Mouse (Mus musculus) stomach, embryonic 14.5 days (tissue): ENCODE results near the gene Asic4. TPM values are rescaled to one million over a fixed set of nuclear protein-coding genes. Genes with fewer than 3 reads are reported as not detected.

ENCODE experiments used
- ATAC-seq: fragments of 200-750 bp; cut with Nextera tagmentation; 2 replicates; pipeline ENCODE4 v1.8.0; 2017; ENCODE audit warnings: low read depth, moderate TSS enrichment; ENCODE audit not compliant: insufficient number of reproducible peaks, insufficient read depth, low FRiP score
- H3K27ac ChIP-seq: fragments of 300-500 bp; sonication (generic); 2 replicates; pipeline ENCODE4 v1.5.1; 2014; ENCODE audit warnings: mild to moderate bottlenecking, low read length, moderate library complexity, mixed read lengths
- H3K27me3 ChIP-seq: fragments of 300-500 bp; sonication (generic); 2 replicates; pipeline ENCODE4 v1.6.1; 2014; ENCODE audit warnings: low read length, control low read depth, mixed read lengths; ENCODE audit not compliant: control insufficient read depth, insufficient read depth
- H3K36me3 ChIP-seq: fragments of 300-500 bp; sonication (generic); 2 replicates; pipeline ENCODE4 v1.6.1; 2014; ENCODE audit warnings: mild to moderate bottlenecking, control low read depth, low read length, moderate library complexity, mixed read lengths; ENCODE audit not compliant: control insufficient read depth, insufficient read depth
- H3K4me1 ChIP-seq: fragments of 300-500 bp; sonication (generic); 2 replicates; pipeline ENCODE4 v1.6.1; 2014; ENCODE audit warnings: low read length, control low read depth, mixed read lengths; ENCODE audit not compliant: control insufficient read depth, insufficient read depth
- H3K4me2 ChIP-seq: fragments of 300-500 bp; sonication (generic); replicated peaks from 2 replicates; pipeline ENCODE4 v1.6.1; 2014; ENCODE audit warnings: low read depth, low read length, control low read depth
- H3K4me3 ChIP-seq: fragments of 300-500 bp; sonication (generic); 2 replicates; pipeline ENCODE4 v1.5.1; 2014; ENCODE audit warnings: low read depth, low read length, control low read depth
- H3K9ac ChIP-seq: fragments of 300-500 bp; sonication (generic); replicated peaks from 2 replicates; pipeline ENCODE4 v1.6.1; 2014; ENCODE audit warnings: low read depth, mild to moderate bottlenecking, control low read depth, low read length, moderate library complexity, mixed read lengths
- H3K9me3 ChIP-seq: fragments of 300-500 bp; sonication (generic); 2 replicates; pipeline ENCODE4 v1.6.1; 2016; ENCODE audit warnings: low read depth, low read length, control low read depth; ENCODE audit not compliant: control insufficient read depth
- WGBS: fragments of 180-500 bp; shearing (Covaris S2); extraction: QIAGEN DNeasy Blood & Tissue Kit; methylation state at CpG from one replicate; pipeline ENCODE4 v1.1.7; 2014; 5-methylcytosine and 5-hydroxymethylcytosine counted together
- polyA plus RNA-seq: library from polyadenylated mRNA; unstranded; fragments of >200 nt; fragmentation: Nextera tagmentation; extraction: Ambion mirVana; gene quantifications from 2 replicates; pipeline ENCODE4 v1.2.1, GENCODE M21; 2014

Gene Asic4
- polyA plus RNA-seq, 1 experiment from 2014 or later = 0.16 TPM

GRCm38 (mm10) chr1:75505956-75506831 lies 56.0 kb downstream of the Asic4 start, which contains the start of gene Obsl1:
Obsl1 (minus strand) TSS chr1:75506452.
- Histone ChIP-seq H3K4me3 (peak within 1 kb of the TSS; percentile 96), H3K27me3 (no peaks in the 10 kb centered on the region), H3K4me2 (peak within 1 kb of the TSS; percentile 97), H3K9me3 (no peaks in the 10 kb centered on the region), H3K4me1 (peaks cover 27% of the 10 kb centered on the region), H3K27ac (peak within 1 kb of the TSS; percentile 99), H3K36me3 (peaks cover 20% of the 10 kb centered on the region), H3K9ac (peak within 1 kb of the TSS; percentile 99)
- ATAC-seq = peak; percentile 93
- WGBS = under 1% methylated on average over 65 of the region's 65 CpGs

DNA sequence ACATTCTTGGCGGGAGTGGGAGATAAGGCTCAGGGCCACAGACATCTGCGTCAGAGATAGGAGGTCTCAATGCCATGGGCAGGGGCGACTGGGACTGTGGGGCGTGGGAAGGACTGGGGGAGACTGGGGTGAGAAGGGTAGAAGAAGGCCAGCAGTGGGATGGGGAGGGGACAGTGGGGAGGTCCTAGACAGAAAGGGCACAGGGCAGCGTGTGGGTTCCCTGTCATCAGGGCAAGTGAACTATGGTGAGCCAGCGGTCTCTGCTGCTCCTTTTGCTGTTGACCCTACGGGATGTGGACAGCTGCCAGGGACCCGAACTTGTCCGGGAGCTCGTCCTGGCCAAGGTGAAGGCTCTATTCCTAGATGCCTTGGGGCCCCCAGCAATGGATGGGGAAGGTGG lies 56.8 kb downstream of the Asic4 start, which contains the start of gene Inha:
Gene Inha, plus strand, starts transcription at position 72 of the 400 bp plus-strand sequence.
- peaks cover 13% of the 10 kb centered on the region for H3K36me3 ChIP-seq
- peaks cover 32% of the 10 kb centered on the region for H3K4me1 ChIP-seq
- H3K4me2 ChIP-seq = peak within 1 kb of the TSS; percentile 97
- no peaks in the 10 kb centered on the region for H3K9me3 ChIP-seq
- no peak for ATAC-seq
- peak within 1 kb of the TSS; percentile 99 for H3K27ac ChIP-seq
- no peaks in the 10 kb centered on the region for H3K27me3 ChIP-seq
- peak within 1 kb of the TSS; percentile 99 for H3K9ac ChIP-seq
- WGBS = 46% methylated on average over 10 of the region's 10 CpGs
- peak within 1 kb of the TSS; percentile 96 for H3K4me3 ChIP-seq

DNA sequence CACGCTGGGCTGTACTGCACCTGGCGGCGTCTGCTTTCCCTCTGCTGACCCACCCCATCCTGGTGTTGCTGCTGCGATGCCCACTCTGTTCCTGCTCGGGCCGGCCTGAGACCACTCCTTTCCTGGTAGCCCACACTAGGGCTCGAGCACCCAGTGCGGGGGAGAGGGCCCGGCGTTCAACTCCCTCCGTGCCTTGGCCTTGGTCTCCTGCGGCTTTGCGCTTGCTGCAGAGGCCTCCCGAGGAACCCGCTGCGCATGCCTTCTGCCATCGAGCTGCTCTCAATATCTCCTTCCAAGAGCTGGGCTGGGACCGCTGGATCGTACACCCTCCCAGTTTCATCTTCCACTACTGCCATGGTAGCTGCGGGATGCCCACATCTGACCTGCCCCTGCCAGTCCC lies 59.4 kb downstream of the Asic4 start:
- no peaks in the 10 kb centered on the region for H3K9me3 ChIP-seq
- H3K36me3 ChIP-seq = no peaks in the 10 kb centered on the region
- ATAC-seq = no peak
- H3K4me1 ChIP-seq = peaks cover 24% of the 10 kb centered on the region
- no peak overlapping the region for H3K4me2 ChIP-seq
- no peaks in the 10 kb centered on the region for H3K27me3 ChIP-seq
- WGBS = 59% methylated on average over 20 of the region's 20 CpGs
- no peak overlapping the region for H3K9ac ChIP-seq
- H3K4me3 ChIP-seq = no peak overlapping the region
- no peak overlapping the region; the same call in 1 of the 2 replicates for H3K27ac ChIP-seq

DNA sequence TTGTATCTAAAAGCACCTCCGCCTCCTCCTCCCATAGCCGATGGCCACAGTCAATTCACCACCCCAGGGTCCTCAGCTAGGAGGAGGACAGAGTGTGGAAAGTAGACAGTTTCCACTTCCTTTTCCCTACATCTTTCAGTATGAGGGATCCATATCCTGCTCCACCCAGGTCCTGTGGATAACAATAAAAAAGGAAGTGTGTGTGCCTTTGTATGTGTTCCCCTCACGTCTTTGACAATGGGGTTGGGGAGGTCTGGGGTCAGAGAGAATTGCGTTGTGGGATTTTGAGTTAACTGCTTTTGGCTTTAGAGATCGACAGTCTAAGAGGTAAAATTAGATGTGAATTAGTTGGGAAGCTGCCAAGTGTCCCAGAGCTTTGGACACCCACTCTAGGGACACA lies 59.9 kb downstream of the Asic4 start:
- ATAC-seq = no peak
- no peaks in the 10 kb centered on the region for H3K36me3 ChIP-seq
- H3K9me3 ChIP-seq = no peaks in the 10 kb centered on the region
- peaks cover 22% of the 10 kb centered on the region for H3K4me1 ChIP-seq
- 72% methylated on average over 5 of the region's 5 CpGs for WGBS
- no peak overlapping the region for H3K4me3 ChIP-seq
- H3K9ac ChIP-seq = no peak overlapping the region
- H3K4me2 ChIP-seq = no peak overlapping the region
- H3K27me3 ChIP-seq = no peaks in the 10 kb centered on the region
- no peak overlapping the region; the same call in 1 of the 2 replicates for H3K27ac ChIP-seq

GRCm38 (mm10) chr1:75511437-75512210 lies 61.4 kb downstream of the Asic4 start:
- H3K4me3 ChIP-seq = no peak overlapping the region
- no peaks in the 10 kb centered on the region for H3K27me3 ChIP-seq
- H3K4me2 ChIP-seq = no peak overlapping the region
- H3K4me1 ChIP-seq = peaks cover 21% of the 10 kb centered on the region
- peak; percentile 35; the same call in 1 of the 2 replicates for ATAC-seq
- no peaks in the 10 kb centered on the region for H3K36me3 ChIP-seq
- H3K9me3 ChIP-seq = no peaks in the 10 kb centered on the region
- WGBS = 54% methylated on average over 4 of the region's 4 CpGs
- no peak overlapping the region for H3K9ac ChIP-seq
- peak overlapping the region; percentile 35; the same call in 1 of the 2 replicates for H3K27ac ChIP-seq

GRCm38 (mm10) chr1:75512550-75512949 lies 62.3 kb downstream of the Asic4 start:
- Histone ChIP-seq H3K9ac (no peak overlapping the region), H3K4me2 (no peak overlapping the region), H3K27ac (no peak overlapping the region), H3K9me3 (no peaks in the 10 kb centered on the region), H3K27me3 (no peaks in the 10 kb centered on the region), H3K4me3 (no peak overlapping the region), H3K4me1 (peaks cover 15% of the 10 kb centered on the region), H3K36me3 (no peaks in the 10 kb centered on the region)
- 86% methylated on average over 3 of the region's 3 CpGs for WGBS
- no peak for ATAC-seq

DNA sequence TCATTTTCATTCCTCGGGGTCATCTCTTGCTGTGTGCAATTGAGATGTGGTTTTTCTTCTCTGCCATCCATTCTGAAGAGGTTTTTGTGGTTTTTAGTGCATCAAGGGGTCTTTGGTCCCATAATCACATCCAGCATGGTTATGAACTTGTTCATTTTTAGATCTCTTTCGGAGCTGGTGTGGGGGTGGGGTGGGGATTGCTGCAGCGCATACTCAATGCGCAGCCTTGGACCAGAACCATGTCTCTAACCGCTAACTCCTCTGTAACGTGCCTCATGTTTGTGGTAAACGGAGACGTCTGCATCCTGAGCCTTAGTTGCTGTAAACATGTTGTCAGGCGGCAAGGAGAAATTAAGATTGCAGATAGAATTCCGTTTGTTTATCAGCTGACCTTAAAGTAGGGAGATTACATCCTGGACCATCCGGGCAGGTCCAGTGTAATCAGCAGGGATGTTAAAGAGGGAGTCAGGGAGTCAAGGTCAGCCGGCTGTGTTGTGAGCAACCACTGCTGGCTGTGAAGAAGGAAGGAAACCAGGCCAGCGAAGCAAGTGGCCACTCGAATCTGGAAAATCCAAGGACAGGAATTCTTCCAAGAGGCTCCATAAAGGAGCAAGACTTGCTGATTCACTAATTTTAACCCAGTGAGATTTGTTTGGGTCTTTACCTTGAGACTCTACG lies 66.6 kb downstream of the Asic4 start:
- no peak for ATAC-seq
- Histone ChIP-seq H3K36me3 (no peaks in the 10 kb centered on the region), H3K4me3 (no peak overlapping the region), H3K9me3 (no peaks in the 10 kb centered on the region), H3K9ac (no peak overlapping the region), H3K4me2 (no peak overlapping the region), H3K4me1 (peaks cover 20% of the 10 kb centered on the region), H3K27me3 (no peaks in the 10 kb centered on the region), H3K27ac (no peak overlapping the region)
- 66% methylated on average over 15 of the region's 15 CpGs for WGBS

DNA sequence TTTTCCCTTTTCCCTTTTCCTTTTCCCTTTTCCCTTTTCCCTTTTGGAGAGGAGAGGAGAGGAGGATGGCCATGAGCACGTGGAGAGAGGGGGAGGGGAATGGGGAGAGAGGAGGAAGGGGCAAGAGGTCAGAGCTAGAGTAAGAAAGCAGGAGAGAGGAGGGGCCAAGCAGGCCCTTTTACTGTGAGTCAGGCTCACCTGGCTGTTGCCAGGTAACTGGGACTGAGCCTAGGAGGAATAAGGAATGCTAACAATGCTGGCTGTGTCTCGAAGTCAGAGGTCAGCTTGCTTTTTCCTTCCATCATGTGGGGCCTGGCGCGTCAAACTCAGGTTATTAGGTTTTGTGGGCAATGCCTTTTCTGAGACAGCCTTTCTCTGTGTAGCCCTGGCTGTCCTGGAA lies 67.7 kb downstream of the Asic4 start:
- Histone ChIP-seq H3K27ac (peak overlapping the region; percentile 96; the same call in 1 of the 2 replicates), H3K4me3 (no peak overlapping the region), H3K4me1 (peaks cover 23% of the 10 kb centered on the region), H3K36me3 (no peaks in the 10 kb centered on the region), H3K4me2 (no peak overlapping the region), H3K27me3 (no peaks in the 10 kb centered on the region), H3K9me3 (no peaks in the 10 kb centered on the region), H3K9ac (no peak overlapping the region)
- 33% methylated on average over 4 of the region's 4 CpGs for WGBS
- ATAC-seq = no peak
